Mouse (Mus musculus) G1E (cell line): ENCODE measurements around the gene Timm44. TPM values are rescaled to one million over a fixed set of nuclear protein-coding genes. Genes with fewer than 3 reads are reported as not detected.

Source experiments
- ATAC-seq: 2 replicates; pipeline ENCODE4 v1.8.0; 2016; ENCODE audit warnings: mild to moderate bottlenecking; ENCODE audit not compliant: insufficient number of reproducible peaks, poor library complexity, low FRiP score, severe bottlenecking; ENCODE audit errors: extremely low read depth
- DNase-seq: peaks from one replicate; pipeline ENCODE4 v3.0.0; 2012; ENCODE audit warnings: low spot score
- H3K27me3 ChIP-seq: 2 replicates; pipeline ENCODE4 v1.6.1; 2012; ENCODE audit warnings: mild to moderate bottlenecking, low read length, inconsistent platforms; ENCODE audit not compliant: insufficient read depth
- H3K36me3 ChIP-seq: replicated peaks from 2 replicates; pipeline ENCODE3; 2012; ENCODE audit warnings: mild to moderate bottlenecking, inconsistent platforms
- H3K4me1 ChIP-seq: 2 replicates; pipeline ENCODE4 v1.6.1; 2012; ENCODE audit warnings: low read depth, low read length, inconsistent platforms, mixed read lengths; ENCODE audit not compliant: insufficient read depth
- H3K4me3 ChIP-seq: 2 replicates; pipeline ENCODE4 v1.5.1; 2012; ENCODE audit warnings: low read depth, mild to moderate bottlenecking, inconsistent platforms, low read length, moderate library complexity, mixed read lengths
- H3K9me3 ChIP-seq: replicated peaks from 2 replicates; pipeline ENCODE4 v1.6.1; 2012; ENCODE audit warnings: inconsistent platforms
- CTCF ChIP-seq: IDR thresholded peaks from 2 replicates; pipeline ENCODE4 v1.5.1; 2012; ENCODE audit warnings: low read depth, low read length, inconsistent platforms, mixed read lengths
- GATA1 ChIP-seq: IDR thresholded peaks from 2 replicates; pipeline ENCODE4 v1.6.1; 2012; ENCODE audit warnings: borderline replicate concordance, low read length, inconsistent platforms, mixed read lengths
- GATA2 ChIP-seq: IDR thresholded peaks from 2 replicates; pipeline ENCODE4 v1.6.1; 2012; ENCODE audit warnings: low read depth, low read length, inconsistent platforms, borderline replicate concordance
- POLR2AphosphoS5 ChIP-seq: IDR thresholded peaks from 2 replicates; pipeline ENCODE4 v1.6.1; 2012; ENCODE audit warnings: low read depth, low read length, inconsistent platforms; ENCODE audit not compliant: insufficient replicate concordance
- TAL1 ChIP-seq: conservative IDR thresholded peaks from 2 replicates; pipeline ENCODE4 v1.6.1; 2012; ENCODE audit warnings: low read depth, low read length, inconsistent platforms, mixed read lengths
- polyA plus RNA-seq: library from polyadenylated mRNA; stranded (reverse); fragments of >175 nt; gene quantifications from 2 replicates; pipeline ENCODE4 v1.2.3, GENCODE M21; 2012
- total RNA-seq, 2 experiments: library from RNA; stranded (forward) in 1 of 2; stranded (reverse) in 1 of 2; fragments of 200-1000 nt in 1 of 2; fragments of >200 nt in 1 of 2; fragmentation: Nextera tagmentation in 1 of 2; gene quantifications; 2 replicates each; pipeline ENCODE4 v1.2.3; 2014 to 2017

Timm44 gene
- total and polyA plus RNA-seq, 3 experiments, result 65.3 to 123 (median 81.8) TPM

DNA sequence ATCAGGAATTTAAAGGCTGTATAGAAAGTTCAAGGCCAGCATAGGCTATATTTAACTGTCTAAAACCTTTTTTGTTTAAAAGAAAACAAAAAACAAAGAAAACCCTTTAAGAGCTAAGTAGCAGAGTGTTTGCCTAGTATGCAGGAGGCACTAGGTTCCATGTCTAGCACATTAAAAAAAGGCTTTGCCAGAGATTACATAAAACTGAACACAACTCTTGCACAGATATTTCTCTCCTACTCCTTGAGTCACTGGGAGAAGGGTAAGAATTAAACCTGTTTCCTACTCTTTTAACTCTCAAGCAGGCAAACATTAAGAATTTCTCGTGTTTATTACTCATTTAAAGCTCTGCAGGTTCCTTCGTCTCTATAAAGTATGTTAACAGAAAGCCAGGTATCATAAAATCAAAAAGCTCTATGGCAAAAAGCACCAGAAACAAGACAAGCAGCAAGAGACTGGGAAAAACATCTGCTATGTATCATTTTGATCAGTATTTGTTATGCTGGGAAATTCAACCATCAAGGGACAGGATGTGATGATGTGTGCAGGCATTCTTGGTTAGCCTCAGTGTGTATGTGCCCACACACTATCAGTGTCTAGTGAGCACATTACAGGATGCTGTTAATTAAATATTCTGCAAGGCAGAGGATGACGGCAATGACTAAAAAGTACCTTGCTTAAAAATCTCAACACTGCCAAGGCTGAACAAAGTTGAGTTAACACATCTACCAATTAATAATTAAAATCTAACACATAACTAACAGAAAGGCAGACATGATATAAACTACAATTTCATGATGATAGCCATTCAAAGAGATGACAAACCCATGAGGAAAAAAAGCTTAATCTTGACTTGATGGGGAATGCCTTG lies 37.8 kb upstream of the Timm44 start:
- peaks cover 30% of the 10 kb centered on the region for H3K4me1 ChIP-seq
- H3K36me3 ChIP-seq, result peaks cover 67% of the 10 kb centered on the region
- DNase-seq (no peak), ATAC-seq (no peak)
- no peak for TF ChIP-seq GATA1
- TF ChIP-seq GATA2, result no peak
- TF ChIP-seq CTCF, result no peak
- no peak for TF ChIP-seq POLR2AphosphoS5
- no peak for TF ChIP-seq TAL1
- no peaks in the 10 kb centered on the region for H3K9me3 ChIP-seq
- H3K27me3 ChIP-seq, result no peaks in the 10 kb centered on the region
- H3K4me3 ChIP-seq, result no peak overlapping the region

DNA sequence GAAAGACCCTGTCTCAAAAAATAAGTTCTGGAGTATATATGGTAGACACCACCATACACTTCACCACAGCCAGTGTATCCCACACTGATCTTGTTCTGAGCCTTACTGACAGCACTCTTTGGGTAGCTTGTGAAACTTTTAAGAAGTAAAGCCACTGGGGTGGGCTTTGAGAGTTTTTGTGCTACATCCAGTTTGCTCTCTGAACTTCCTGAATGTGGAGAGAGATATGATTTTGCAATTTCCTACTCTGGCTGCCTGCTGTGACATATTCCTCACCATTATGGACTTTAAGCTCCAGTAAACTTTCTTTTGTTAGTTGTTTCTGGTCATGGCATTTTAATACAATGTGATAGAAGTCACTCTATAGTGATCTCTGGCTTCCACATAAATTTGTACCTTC lies 36.4 kb upstream of the Timm44 start:
- TF ChIP-seq GATA1, result no peak
- no peak for TF ChIP-seq POLR2AphosphoS5
- TF ChIP-seq CTCF, result no peak
- no peak for TF ChIP-seq GATA2
- TF ChIP-seq TAL1, result no peak
- no peak for ATAC-seq
- no peaks in the 10 kb centered on the region for H3K27me3 ChIP-seq
- H3K4me3 ChIP-seq, result no peak overlapping the region
- no peak for DNase-seq
- no peaks in the 10 kb centered on the region for H3K9me3 ChIP-seq
- H3K4me1 ChIP-seq, result peaks cover 39% of the 10 kb centered on the region
- peaks cover 70% of the 10 kb centered on the region for H3K36me3 ChIP-seq

DNA sequence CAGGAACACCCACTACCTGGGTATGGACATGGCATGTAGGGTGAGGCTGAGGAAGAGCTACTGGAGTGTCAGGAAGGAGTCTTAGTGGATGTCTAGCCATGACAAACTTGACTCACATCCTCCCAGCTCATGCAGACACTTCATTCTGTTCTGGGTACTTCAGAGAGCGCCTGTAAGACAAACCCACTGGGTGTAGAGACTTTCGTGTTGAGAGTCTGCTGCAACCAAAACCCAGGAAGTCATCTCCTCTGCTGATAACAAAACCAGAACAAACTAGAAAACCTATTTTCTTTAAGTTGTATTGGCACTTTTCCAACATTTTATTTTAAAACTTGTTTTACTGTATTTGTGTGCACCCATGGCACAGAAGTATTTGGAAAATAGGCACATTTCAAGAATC lies 30.1 kb upstream of the Timm44 start:
- Histone ChIP-seq H3K36me3 (peaks cover 94% of the 10 kb centered on the region), H3K9me3 (no peaks in the 10 kb centered on the region), H3K27me3 (no peaks in the 10 kb centered on the region), H3K4me1 (peaks cover 58% of the 10 kb centered on the region), H3K4me3 (no peak overlapping the region)
- ATAC-seq (no peak), DNase-seq (no peak)
- no peak for TF ChIP-seq GATA2
- no peak for TF ChIP-seq POLR2AphosphoS5
- no peak for TF ChIP-seq TAL1
- no peak for TF ChIP-seq CTCF
- no peak for TF ChIP-seq GATA1

DNA sequence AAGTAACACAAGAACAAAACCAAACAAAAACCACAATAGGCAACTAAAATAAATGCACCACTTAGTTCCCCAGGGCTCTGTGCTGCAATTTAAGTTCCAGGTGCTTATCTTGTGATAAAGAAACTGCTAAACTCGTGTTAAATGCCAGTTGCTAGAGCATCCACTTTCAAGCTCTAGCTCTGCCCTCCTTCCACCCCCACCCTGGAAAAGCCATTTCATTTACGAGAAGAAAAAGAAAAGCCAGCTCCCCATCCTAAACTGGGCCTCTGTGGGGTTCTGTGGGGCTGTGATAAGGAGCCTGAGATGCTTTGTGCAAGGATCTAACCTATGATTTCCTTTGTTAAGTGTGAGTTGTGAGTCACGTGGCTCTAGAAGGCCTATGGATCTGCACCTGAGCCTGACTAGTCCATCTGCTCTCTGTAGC lies 28.4 kb upstream of the Timm44 start:
- peak; percentile 66 for TF ChIP-seq TAL1
- no peak for TF ChIP-seq POLR2AphosphoS5
- Histone ChIP-seq H3K9me3 (no peaks in the 10 kb centered on the region), H3K36me3 (peaks cover 95% of the 10 kb centered on the region), H3K4me1 (peaks cover 60% of the 10 kb centered on the region), H3K4me3 (no peak overlapping the region), H3K27me3 (no peaks in the 10 kb centered on the region)
- DNase-seq (peak; percentile 16), ATAC-seq (peak; percentile 90)

DNA sequence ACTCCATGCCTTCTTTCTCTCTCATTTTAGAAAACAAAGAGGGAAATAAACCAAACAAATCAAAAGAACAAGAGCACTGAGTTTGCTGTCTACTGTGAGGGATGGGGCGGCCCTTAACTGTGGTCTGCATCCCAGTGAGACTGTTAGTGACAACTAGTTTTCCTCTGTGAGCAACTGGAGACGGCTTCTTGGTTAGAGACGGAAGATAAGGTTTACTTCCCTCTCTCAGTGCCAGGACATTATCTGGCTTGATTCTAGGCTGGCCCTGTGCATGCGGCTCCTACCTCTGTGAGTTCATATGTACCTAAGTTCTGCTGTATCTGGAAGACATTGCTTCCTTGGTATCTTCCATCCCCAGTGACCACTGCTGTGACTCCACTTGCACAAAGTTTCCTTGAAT lies 22.1 kb upstream of the Timm44 start:
- no peak for TF ChIP-seq CTCF
- TF ChIP-seq TAL1, result no peak
- DNase-seq (no peak), ATAC-seq (no peak)
- Histone ChIP-seq H3K27me3 (no peaks in the 10 kb centered on the region), H3K4me1 (peaks cover 13% of the 10 kb centered on the region; the same call in 1 of the 2 replicates), H3K4me3 (no peak overlapping the region), H3K36me3 (peaks cover 95% of the 10 kb centered on the region), H3K9me3 (no peaks in the 10 kb centered on the region)

DNA sequence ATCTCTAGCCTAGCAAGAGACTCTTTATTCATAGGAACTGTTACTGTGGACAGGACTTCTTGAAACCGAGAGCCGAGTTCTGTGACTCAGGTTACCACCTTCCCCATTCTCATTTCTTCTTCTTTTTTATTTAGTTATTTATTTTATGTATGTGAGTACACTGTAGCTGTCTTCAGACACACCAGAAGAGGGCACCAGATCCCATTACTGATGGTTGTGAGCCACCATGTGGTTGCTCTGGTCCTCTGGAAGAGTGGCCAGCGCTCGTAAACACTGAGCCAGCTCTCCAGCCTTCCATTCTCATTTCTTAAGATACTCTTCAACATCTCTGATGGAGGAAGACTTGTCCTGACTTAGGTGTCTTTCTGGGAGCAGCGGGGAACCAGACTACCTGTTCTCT lies 17.0 kb upstream of the Timm44 start:
- no peak for DNase-seq
- Histone ChIP-seq H3K4me3 (no peak overlapping the region), H3K36me3 (peaks cover 94% of the 10 kb centered on the region), H3K27me3 (no peaks in the 10 kb centered on the region), H3K4me1 (no peaks in the 10 kb centered on the region; the same call in 1 of the 2 replicates), H3K9me3 (no peaks in the 10 kb centered on the region)
- TF ChIP-seq TAL1 (no peak), GATA1 (no peak), CTCF (no peak), POLR2AphosphoS5 (no peak), GATA2 (no peak)
- no peak for ATAC-seq
